Mouse (Mus musculus) kidney, embryonic 16.5 days (tissue): ENCODE results near the gene Arhgap35. TPM values are rescaled to one million over a fixed set of nuclear protein-coding genes. Genes with fewer than 3 reads are reported as not detected.
A peak's percentile ranks its signal among the peaks of the same experiment; 100 is the strongest.

Experiments
- ATAC-seq: fragments of 200-750 bp; cut with Nextera tagmentation; 2 replicates; pipeline ENCODE4 v1.8.0; 2017; ENCODE audit warnings: moderate TSS enrichment; ENCODE audit not compliant: low FRiP score, low TSS enrichment
- H3K27ac ChIP-seq: fragments of 300-500 bp; sonication (generic); 2 replicates; pipeline ENCODE4 v1.5.1; 2014; ENCODE audit warnings: low read length
- H3K27me3 ChIP-seq: fragments of 300-500 bp; sonication (generic); 2 replicates; pipeline ENCODE4 v1.6.1; 2014; ENCODE audit warnings: low read length, control low read depth, mixed read lengths; ENCODE audit not compliant: insufficient read depth
- H3K36me3 ChIP-seq: fragments of 300-500 bp; sonication (generic); 2 replicates; pipeline ENCODE4 v1.6.1; 2014; ENCODE audit warnings: low read length, control low read depth, mixed read lengths; ENCODE audit not compliant: insufficient read depth
- H3K4me1 ChIP-seq: fragments of 300-500 bp; sonication (generic); 2 replicates; pipeline ENCODE4 v1.6.1; 2014; ENCODE audit warnings: low read length, control low read depth, mixed read lengths; ENCODE audit not compliant: insufficient read depth
- H3K4me2 ChIP-seq: fragments of 300-500 bp; sonication (generic); replicated peaks from 2 replicates; pipeline ENCODE4 v1.6.1; 2014; ENCODE audit warnings: low read depth, low read length
- H3K4me3 ChIP-seq: fragments of 300-500 bp; sonication (generic); 2 replicates; pipeline ENCODE4 v1.5.1; 2014; ENCODE audit warnings: mild to moderate bottlenecking, low read length
- H3K9ac ChIP-seq: fragments of 300-500 bp; sonication (generic); replicated peaks from 2 replicates; pipeline ENCODE4 v1.6.1; 2014; ENCODE audit warnings: low read length
- H3K9me3 ChIP-seq: fragments of 300-500 bp; sonication (generic); 2 replicates; pipeline ENCODE4 v1.6.1; 2016; ENCODE audit warnings: low read length, control low read depth
- WGBS: fragments of 180-500 bp; shearing (Covaris S2); extraction: QIAGEN DNeasy Blood & Tissue Kit; methylation state at CpG from one replicate; pipeline ENCODE4 v1.1.7; 2014; 5-methylcytosine and 5-hydroxymethylcytosine counted together
- polyA plus RNA-seq: library from polyadenylated mRNA; unstranded; fragments of >200 nt; fragmentation: Nextera tagmentation; extraction: Ambion mirVana; gene quantifications from 2 replicates; pipeline ENCODE4 v1.2.1, GENCODE M21; 2015

Arhgap35 gene
- polyA plus RNA-seq, 1 experiment from 2014 or later = 17.3 TPM

DNA sequence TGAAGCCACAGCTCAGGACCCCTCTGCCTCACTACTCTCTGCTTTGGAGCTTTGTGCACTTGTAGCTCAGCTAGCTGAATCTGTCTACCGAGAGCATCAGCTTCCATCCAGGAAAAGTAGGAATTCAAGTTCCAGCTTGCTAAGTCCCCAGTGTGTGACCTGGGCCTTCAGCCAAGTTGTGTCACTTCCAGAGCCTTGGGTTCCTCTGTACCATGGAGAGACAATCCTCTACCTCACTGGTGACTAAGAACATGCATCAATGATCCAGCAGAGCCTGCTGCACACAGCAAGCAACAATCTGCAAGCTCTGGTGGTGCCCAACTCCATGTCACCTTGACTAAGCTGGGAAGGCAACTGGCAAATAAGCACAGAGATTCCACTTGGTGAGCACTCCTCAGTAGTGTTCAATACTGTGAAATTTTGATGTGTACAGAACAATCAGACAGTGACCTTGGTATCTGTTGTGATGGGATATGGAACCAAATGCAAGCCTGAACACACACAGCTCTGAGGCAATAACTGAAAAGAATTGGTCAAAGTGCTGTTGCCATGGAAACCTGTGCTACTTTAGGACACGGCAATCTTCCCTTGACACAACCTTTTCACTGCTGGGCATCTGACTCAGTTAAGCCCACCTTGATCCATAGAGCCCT, 110.1 kb downstream of the Arhgap35 start:
- H3K4me2 ChIP-seq = no peak overlapping the region
- 79% methylated on average over 2 of the region's 2 CpGs for WGBS
- no peak for ATAC-seq
- no peak overlapping the region for H3K4me3 ChIP-seq
- no peaks in the 10 kb centered on the region for H3K9me3 ChIP-seq
- H3K9ac ChIP-seq = no peak overlapping the region
- no peak overlapping the region for H3K27ac ChIP-seq
- H3K4me1 ChIP-seq = no peaks in the 10 kb centered on the region
- H3K27me3 ChIP-seq = no peaks in the 10 kb centered on the region
- peaks cover 48% of the 10 kb centered on the region for H3K36me3 ChIP-seq

DNA sequence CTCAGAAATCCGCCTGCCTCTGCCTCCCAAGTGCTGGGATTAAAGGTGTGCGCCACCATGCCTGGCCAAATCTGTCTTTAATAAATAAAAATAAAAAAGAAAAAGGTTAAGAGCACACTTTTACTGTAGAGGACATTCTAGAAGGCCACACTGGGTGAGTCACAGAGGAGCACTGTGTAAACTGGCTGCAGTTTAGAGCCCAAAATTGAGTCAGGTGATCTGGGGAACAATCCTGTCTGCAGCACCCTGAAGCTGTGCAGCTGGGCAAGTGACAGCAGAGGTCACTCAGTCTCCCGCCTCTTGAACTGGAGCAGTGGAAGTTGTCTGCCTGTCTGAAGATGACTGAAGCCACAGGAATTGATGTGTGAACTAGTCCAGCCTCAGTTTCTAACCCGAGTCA, 113.2 kb downstream of the Arhgap35 start:
- H3K36me3 ChIP-seq = peaks cover 67% of the 10 kb centered on the region
- H3K4me2 ChIP-seq = no peak overlapping the region
- no peaks in the 10 kb centered on the region for H3K4me1 ChIP-seq
- no peak overlapping the region for H3K9ac ChIP-seq
- 88% methylated on average over 4 of the region's 4 CpGs for WGBS
- H3K9me3 ChIP-seq = no peaks in the 10 kb centered on the region
- H3K27me3 ChIP-seq = no peaks in the 10 kb centered on the region
- H3K27ac ChIP-seq = no peak overlapping the region
- no peak overlapping the region for H3K4me3 ChIP-seq
- no peak for ATAC-seq

DNA sequence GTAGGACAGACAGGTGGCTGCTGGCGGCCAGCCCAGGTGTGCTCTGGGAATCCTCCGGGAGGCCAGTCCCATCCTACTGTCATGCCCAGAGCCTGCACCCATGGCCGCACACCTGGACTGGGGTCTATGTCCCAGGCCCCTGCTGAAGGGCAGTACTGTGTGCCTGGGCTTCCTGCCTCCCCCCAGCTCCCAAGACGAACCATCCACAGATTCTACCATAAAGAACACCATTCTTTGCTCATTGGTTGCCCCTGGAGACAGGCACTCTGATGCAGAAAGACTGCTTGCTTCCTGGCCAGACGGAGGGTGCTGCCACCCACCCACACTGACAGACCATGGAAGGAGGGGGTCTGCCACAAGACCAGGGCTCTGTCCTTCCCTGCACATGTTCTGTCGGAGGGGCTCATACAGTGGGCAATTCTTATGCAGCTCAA, 115.1 kb downstream of the Arhgap35 start:
- no peak overlapping the region for H3K4me3 ChIP-seq
- no peaks in the 10 kb centered on the region for H3K4me1 ChIP-seq
- no peak for ATAC-seq
- H3K27ac ChIP-seq = no peak overlapping the region
- H3K36me3 ChIP-seq = peaks cover 53% of the 10 kb centered on the region
- H3K27me3 ChIP-seq = no peaks in the 10 kb centered on the region
- H3K9me3 ChIP-seq = no peaks in the 10 kb centered on the region
- 91% methylated on average over 6 of the region's 6 CpGs for WGBS
- H3K9ac ChIP-seq = no peak overlapping the region
- H3K4me2 ChIP-seq = no peak overlapping the region

DNA sequence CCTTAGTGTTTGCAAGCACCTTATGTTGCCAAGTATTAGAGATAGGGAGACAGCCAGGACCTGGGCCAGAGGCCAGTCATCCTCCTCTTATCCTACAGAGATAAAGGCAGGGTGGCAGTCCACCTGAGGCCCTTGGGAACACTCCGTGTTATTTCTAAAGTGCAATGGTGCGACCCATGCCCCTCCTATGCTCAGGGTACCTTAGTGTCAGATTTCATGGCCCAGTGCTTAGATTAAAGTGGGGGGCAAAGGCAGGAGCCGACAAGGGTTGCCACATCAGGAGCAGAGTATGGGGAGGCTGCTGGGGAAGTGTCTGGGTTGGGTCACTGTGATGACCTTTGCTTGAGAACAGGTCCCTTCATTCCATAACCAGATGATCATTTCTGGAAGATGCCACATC, 118.5 kb downstream of the Arhgap35 start:
- Histone ChIP-seq H3K36me3 (peaks cover 27% of the 10 kb centered on the region), H3K27ac (no peak overlapping the region), H3K9ac (no peak overlapping the region), H3K4me2 (no peak overlapping the region), H3K4me3 (no peak overlapping the region), H3K27me3 (no peaks in the 10 kb centered on the region), H3K4me1 (no peaks in the 10 kb centered on the region), H3K9me3 (no peaks in the 10 kb centered on the region)
- no peak for ATAC-seq
- WGBS = 70% methylated on average over 3 of the region's 3 CpGs

DNA sequence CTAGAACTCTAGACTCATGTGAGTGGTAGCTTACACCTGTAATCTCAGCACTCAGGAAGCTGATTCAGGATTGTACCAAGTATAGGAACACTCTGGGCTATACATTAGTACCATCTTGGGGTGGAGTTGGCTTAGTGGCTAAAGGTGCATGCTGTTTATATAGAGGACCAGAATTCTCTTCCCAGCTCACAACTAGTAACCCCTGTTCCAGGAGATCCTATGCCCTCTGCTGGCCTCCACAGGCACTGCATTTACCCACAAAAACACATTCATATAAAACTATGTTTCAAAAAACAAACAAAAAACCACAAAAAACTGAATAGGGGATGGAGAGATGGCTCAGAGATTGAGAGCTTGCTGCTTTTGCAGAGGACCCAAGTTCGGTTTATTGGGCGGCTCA, 121.4 kb downstream of the Arhgap35 start:
- 28% methylated on average over 2 of the region's 2 CpGs for WGBS
- Histone ChIP-seq H3K4me3 (no peak overlapping the region), H3K36me3 (peaks cover 22% of the 10 kb centered on the region), H3K4me1 (no peaks in the 10 kb centered on the region), H3K9ac (no peak overlapping the region), H3K4me2 (no peak overlapping the region), H3K27me3 (no peaks in the 10 kb centered on the region), H3K9me3 (no peaks in the 10 kb centered on the region), H3K27ac (no peak overlapping the region)
- no peak for ATAC-seq

DNA sequence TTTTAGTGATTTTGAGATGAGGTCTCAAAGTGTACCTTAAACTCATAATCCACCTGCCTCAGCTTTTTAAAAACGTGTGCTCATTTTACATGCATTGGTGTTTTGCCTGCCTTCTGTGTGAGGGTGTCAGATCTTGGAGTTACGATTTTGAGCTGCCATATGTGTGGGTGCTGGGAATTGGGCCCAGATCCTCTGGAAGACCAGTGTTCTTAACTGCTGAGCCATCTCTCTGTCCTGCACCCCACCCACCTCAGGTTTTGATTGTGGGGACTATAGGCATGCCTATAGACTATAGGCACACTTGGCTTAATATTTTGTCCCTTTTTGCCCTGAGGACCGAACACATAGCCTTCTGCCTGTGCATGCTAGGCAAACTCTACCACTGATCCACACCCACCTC, 122.6 kb downstream of the Arhgap35 start:
- Histone ChIP-seq H3K4me1 (no peaks in the 10 kb centered on the region), H3K4me2 (no peak overlapping the region), H3K36me3 (peaks cover 10% of the 10 kb centered on the region), H3K4me3 (no peak overlapping the region), H3K9ac (no peak overlapping the region), H3K27me3 (no peaks in the 10 kb centered on the region), H3K27ac (no peak overlapping the region), H3K9me3 (no peaks in the 10 kb centered on the region)
- no peak for ATAC-seq
- 62% methylated on average over 3 of the region's 3 CpGs for WGBS

DNA sequence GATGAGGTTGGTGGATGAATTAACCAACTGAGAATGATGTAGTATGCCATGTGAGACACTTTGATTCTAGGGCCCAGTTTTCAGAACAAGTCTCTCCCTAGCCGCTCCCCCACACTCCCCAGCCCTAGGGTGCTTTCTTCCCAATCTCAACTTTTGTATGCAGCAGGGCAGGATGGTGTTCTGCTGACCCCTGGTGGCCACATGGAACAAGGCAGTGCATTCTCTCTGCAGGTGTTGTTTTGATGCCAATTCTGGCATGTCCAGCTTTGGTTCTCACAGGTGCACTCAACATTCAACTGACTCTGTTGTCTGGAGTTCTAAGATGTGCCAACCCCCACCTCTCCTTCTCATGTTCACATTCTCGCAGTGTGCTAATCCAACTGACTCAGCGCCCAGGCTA, 123.0 kb downstream of the Arhgap35 start:
- H3K4me2 ChIP-seq = no peak overlapping the region
- no peak overlapping the region for H3K9ac ChIP-seq
- peaks cover 6% of the 10 kb centered on the region for H3K36me3 ChIP-seq
- ATAC-seq = no peak
- WGBS = 40% methylated on average over 3 of the region's 3 CpGs
- H3K4me3 ChIP-seq = no peak overlapping the region
- H3K27me3 ChIP-seq = no peaks in the 10 kb centered on the region
- no peak overlapping the region for H3K27ac ChIP-seq
- no peaks in the 10 kb centered on the region for H3K9me3 ChIP-seq
- no peaks in the 10 kb centered on the region for H3K4me1 ChIP-seq

DNA sequence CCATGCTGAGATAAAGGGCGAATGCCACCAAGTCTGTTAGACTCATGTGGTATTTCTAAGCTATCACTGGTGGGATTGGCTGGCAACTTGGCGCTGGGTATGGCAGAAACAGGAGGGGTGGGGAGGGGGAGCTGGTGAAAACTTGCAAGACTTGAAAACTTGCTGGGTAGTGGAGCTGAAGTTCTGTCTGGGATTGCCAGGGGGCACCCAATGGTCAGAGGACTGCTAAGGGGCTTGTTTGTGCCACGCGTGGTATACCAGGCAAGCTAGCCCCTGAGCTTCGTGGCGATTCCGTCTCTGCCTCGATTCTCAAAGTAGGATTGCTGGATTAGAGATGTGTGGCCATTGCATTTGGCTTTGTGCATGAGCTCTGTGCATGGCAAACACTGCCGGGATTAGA, 124.8 kb downstream of the Arhgap35 start:
- no peaks in the 10 kb centered on the region for H3K4me1 ChIP-seq
- no peaks in the 10 kb centered on the region for H3K27me3 ChIP-seq
- H3K36me3 ChIP-seq = no peaks in the 10 kb centered on the region
- no peak overlapping the region for H3K4me3 ChIP-seq
- 88% methylated on average over 9 of the region's 9 CpGs for WGBS
- no peak overlapping the region for H3K27ac ChIP-seq
- no peak overlapping the region for H3K4me2 ChIP-seq
- no peak for ATAC-seq
- H3K9ac ChIP-seq = no peak overlapping the region
- H3K9me3 ChIP-seq = no peaks in the 10 kb centered on the region

DNA sequence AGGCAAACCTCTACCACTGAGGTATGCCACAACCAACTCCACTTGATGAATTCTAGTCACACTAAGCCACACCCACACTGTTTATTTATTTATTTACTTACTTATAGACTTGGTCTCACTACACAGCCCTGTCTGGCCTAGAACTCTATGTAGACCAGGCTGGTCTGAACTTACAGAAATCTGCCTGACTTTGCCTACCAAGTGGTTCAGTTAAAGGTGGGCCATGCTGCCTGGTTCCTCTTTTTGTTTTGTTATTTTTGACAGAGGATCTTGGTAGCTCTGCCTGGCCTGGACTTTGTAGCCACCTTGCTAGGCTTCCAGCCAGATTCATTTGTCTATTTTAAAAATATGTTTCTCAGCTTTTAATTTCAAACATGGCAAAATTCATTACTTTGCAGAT, 126.0 kb downstream of the Arhgap35 start:
- Histone ChIP-seq H3K4me1 (no peaks in the 10 kb centered on the region), H3K9ac (no peak overlapping the region), H3K27me3 (no peaks in the 10 kb centered on the region), H3K9me3 (no peaks in the 10 kb centered on the region), H3K4me3 (no peak overlapping the region), H3K4me2 (no peak overlapping the region), H3K27ac (no peak overlapping the region), H3K36me3 (no peaks in the 10 kb centered on the region)
- no peak for ATAC-seq

DNA sequence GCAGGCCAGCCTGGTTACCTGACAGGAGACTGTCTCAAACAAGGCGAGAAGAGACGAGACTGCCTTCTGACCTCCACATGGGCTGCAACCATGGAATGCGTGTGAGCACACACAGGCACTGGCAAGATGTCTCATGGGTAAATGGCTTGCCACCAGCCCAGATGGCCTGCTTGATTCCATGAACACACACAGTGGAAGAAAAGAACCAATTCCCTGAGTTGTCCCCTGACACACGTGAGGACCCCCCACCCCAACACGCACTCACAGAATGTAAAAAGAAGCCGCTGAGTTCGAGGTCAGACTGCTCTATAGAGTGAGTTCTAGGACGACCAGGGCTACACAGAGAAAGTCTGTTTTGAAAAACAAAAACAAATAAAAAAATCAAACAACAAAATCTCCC, 137.2 kb downstream of the Arhgap35 start, which contains the start of gene Npas1:
Gene Npas1 (minus strand): TSS at position 101 of the 400 bp plus-strand sequence.
- Histone ChIP-seq H3K4me1 (peaks cover 20% of the 10 kb centered on the region), H3K9me3 (no peaks in the 10 kb centered on the region), H3K36me3 (no peaks in the 10 kb centered on the region), H3K4me3 (peak within 1 kb of the TSS; percentile 43), H3K27me3 (peaks cover 52% of the 10 kb centered on the region), H3K4me2 (peak within 1 kb of the TSS; percentile 60), H3K27ac (no peak within 1 kb of the TSS), H3K9ac (no peak within 1 kb of the TSS)
- 88% methylated on average over 8 of the region's 8 CpGs for WGBS
- ATAC-seq = no peak
